11 mouse cellular contexts compared by ENCODE assay signal in genomic region chr2:44659011-44659410, GRCm38 (mm10).
"Had no signal": no experiment of that assay in that cellular context is flagged by ENCODE, and none has a peak within 500 bp of the region (broad histone marks: within the 10 kb centered on the region; RNA-seq: fewer than 3 reads in every experiment).

No protein-coding gene starts in this region.

- DNase-seq: kidney, adult 18-20 months; kidney, postnatal 25 days; layer of hippocampus, adult 9-11 months; layer of hippocampus, postnatal 36 days; lung, adult 2 months; right cerebral cortex, postnatal 14 days; thymus, adult 18-20 months; thymus, postnatal 14 days had no signal

- H3K27ac ChIP-seq: intestine, embryonic 15.5 days; limb, embryonic 12.5 days; liver, embryonic 14.5 days had no signal

- H3K4me3 ChIP-seq: intestine, embryonic 15.5 days; limb, embryonic 12.5 days had no signal

- H3K27me3 ChIP-seq: intestine, embryonic 15.5 days; limb, embryonic 12.5 days had no signal

- ATAC-seq: intestine, embryonic 15.5 days had no signal

- H3K9me3 ChIP-seq: intestine, embryonic 15.5 days; limb, embryonic 12.5 days had no signal

- H3K4me2 ChIP-seq: intestine, embryonic 15.5 days; limb, embryonic 12.5 days had no signal

- H3K36me3 ChIP-seq: intestine, embryonic 15.5 days; limb, embryonic 12.5 days had no signal

- H3K9ac ChIP-seq: intestine, embryonic 15.5 days; limb, embryonic 12.5 days; liver, embryonic 14.5 days had no signal

- H3K4me1 ChIP-seq: intestine, embryonic 15.5 days had no signal
